8 mouse cellular contexts compared by ENCODE assay signal in genomic region chr7:35586055-35586905, GRCm38 (mm10). TPM values are rescaled to one million over a fixed set of nuclear protein-coding genes. Genes with fewer than 3 reads are reported as not detected.
A peak's percentile ranks its signal among the peaks of the same experiment; 100 is the strongest.
DNase-seq lines count a peak whose midpoint lies in the region; ATAC-seq lines count a peak whose summit lies in the region.

Gene Ankrd27 (plus strand): TSS chr7:35586244.

- ATAC-seq in megakaryocyte progenitor cell, adult 5-6 weeks (replicated peaks; ENCODE audit: poor library complexity), result peak; percentile 73

- peak; percentile 95 for DNase-seq in adipocyte (ENCODE audit: low spot score)
- DNase-seq in embryo, embryonic 10 days (ENCODE audit: low spot score), result peak; percentile 98
- DNase-seq in gastrocnemius, postnatal 10 days, result peak; percentile 88
- DNase-seq in induced T-regulatory cell, adult 2 months (ENCODE audit: low read depth), result peak; percentile 99
- peak; percentile 93 to 97 for DNase-seq in left cerebral cortex, adult 9 months (ENCODE audit: low spot score in 2 of 2)
- peak; percentile 91 for DNase-seq in right cerebral cortex, postnatal 14 days
- DNase-seq in urinary bladder, postnatal 36 days (ENCODE audit: low spot score in 2 of 2), result peak; percentile 95 to 96

RNA-seq across cellular contexts. Expression of gene Ankrd27, which starts in this region (rescaled TPM):
- 10 to 100 TPM; 13.3 to 19.1 TPM for total RNA-seq in gastrocnemius, postnatal 10 days (2021)
- 37.5 and 44.2 TPM in 2 replicates for total RNA-seq in megakaryocyte progenitor cell, adult 5-6 weeks (2015)
- 55.8 and 57.1 TPM in 2 replicates for total RNA-seq in megakaryocyte progenitor cell, adult 5-6 weeks (2017)

Comparison
In these comparisons a context has a peak if more than half of its experiments do, and no peak if none do; other contexts are left out.
1. Peak in every context shown above with its lines: DNase-seq and ATAC-seq.